Mouse (Mus musculus): ENCODE results near the gene Klhl2. TPM values are rescaled to one million over a fixed set of nuclear protein-coding genes. Genes with fewer than 3 reads are reported as not detected.

Klhl2 gene
- polyA plus RNA-seq, 1 experiment = 12.0 TPM

DNA sequence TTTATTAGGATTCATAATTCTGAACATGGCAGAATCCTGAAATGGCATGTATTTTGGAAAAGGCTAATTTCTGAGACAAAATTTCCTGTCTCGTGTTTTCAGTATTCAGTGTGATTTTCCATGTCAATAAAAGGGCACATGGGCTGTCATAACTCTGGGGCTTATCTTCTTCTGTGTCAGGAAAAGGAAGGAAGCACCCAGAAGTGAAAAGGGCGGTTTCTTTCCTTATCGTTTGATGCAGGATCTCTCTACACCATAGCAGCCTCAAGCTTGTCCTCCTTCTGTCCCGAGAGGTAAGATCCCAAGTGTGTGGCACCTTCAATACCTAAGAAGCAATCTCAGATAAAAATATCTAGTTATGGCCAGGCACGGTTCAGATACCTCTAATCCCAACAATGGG, 65.6 kb downstream of the Klhl2 start:
- Histone ChIP-seq H3K4me1 (ENCODE audit: control insufficient read depth, insufficient read depth, low read length) (peaks cover 13% of the 10 kb centered on the region), H3K27ac (ENCODE audit: insufficient read depth, low read depth, low read length) (no peak overlapping the region), H3K4me3 (ENCODE audit: insufficient read depth, low read length) (no peak overlapping the region)
- TF ChIP-seq CTCF (IDR thresholded peaks at IDR 0.05; ENCODE audit: low read depth, low read length) (no peak), POLR2A (IDR thresholded peaks at IDR 0.05; ENCODE audit: borderline replicate concordance, low read depth, low read length) (no peak)

GRCm38 (mm10) chr8:64781947-64782346, 67.9 kb downstream of the Klhl2 start:
- H3K27ac ChIP-seq (ENCODE audit: insufficient read depth, low read depth, low read length) = no peak overlapping the region
- peaks cover 6% of the 10 kb centered on the region; the same call in 1 of the 2 replicates for H3K4me1 ChIP-seq (ENCODE audit: control insufficient read depth, insufficient read depth, low read length)
- TF ChIP-seq CTCF (IDR thresholded peaks at IDR 0.05; ENCODE audit: low read depth, low read length) (no peak), POLR2A (IDR thresholded peaks at IDR 0.05; ENCODE audit: borderline replicate concordance, low read depth, low read length) (no peak)
- no peak overlapping the region for H3K4me3 ChIP-seq (ENCODE audit: insufficient read depth, low read length)

GRCm38 (mm10) chr8:64777925-64778324, 71.9 kb downstream of the Klhl2 start:
- TF ChIP-seq POLR2A (IDR thresholded peaks at IDR 0.05; ENCODE audit: borderline replicate concordance, low read depth, low read length) (no peak), CTCF (IDR thresholded peaks at IDR 0.05; ENCODE audit: low read depth, low read length) (no peak)
- H3K4me3 ChIP-seq (ENCODE audit: insufficient read depth, low read length) = no peak overlapping the region
- no peak overlapping the region for H3K27ac ChIP-seq (ENCODE audit: insufficient read depth, low read depth, low read length)
- peaks cover 3% of the 10 kb centered on the region; the same call in 1 of the 2 replicates for H3K4me1 ChIP-seq (ENCODE audit: control insufficient read depth, insufficient read depth, low read length)

DNA sequence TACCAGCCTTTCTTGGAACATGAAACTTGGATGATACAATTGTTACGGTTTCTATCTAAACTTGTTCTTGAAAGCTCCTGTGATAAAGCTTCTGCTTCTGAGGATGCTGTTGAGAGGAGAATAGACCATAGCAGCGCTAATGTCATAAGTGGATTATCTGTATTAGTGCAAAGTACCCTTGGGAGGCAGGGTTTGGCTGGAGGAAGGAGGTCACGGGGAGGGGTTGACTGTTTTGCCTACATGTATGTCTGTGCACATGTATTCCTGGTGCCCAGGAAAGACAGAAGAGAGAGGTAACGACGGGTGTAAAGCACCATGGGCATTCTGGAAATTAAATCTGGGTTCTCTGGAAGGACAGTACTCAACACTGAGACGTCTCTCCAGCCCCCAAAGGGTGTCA, 75.7 kb downstream of the Klhl2 start:
- H3K27ac ChIP-seq (ENCODE audit: insufficient read depth, low read depth, low read length) = no peak overlapping the region
- TF ChIP-seq POLR2A (IDR thresholded peaks at IDR 0.05; ENCODE audit: borderline replicate concordance, low read depth, low read length) = no peak
- TF ChIP-seq CTCF (IDR thresholded peaks at IDR 0.05; ENCODE audit: low read depth, low read length) = no peak
- no peaks in the 10 kb centered on the region for H3K4me1 ChIP-seq (ENCODE audit: control insufficient read depth, insufficient read depth, low read length)
- H3K4me3 ChIP-seq (ENCODE audit: insufficient read depth, low read length) = no peak overlapping the region

GRCm38 (mm10) chr8:64770814-64771213, 79.0 kb downstream of the Klhl2 start:
- TF ChIP-seq CTCF (IDR thresholded peaks at IDR 0.05; ENCODE audit: low read depth, low read length) (no peak), POLR2A (IDR thresholded peaks at IDR 0.05; ENCODE audit: borderline replicate concordance, low read depth, low read length) (no peak)
- H3K4me1 ChIP-seq (ENCODE audit: control insufficient read depth, insufficient read depth, low read length) = no peaks in the 10 kb centered on the region
- no peak overlapping the region for H3K4me3 ChIP-seq (ENCODE audit: insufficient read depth, low read length)
- no peak overlapping the region for H3K27ac ChIP-seq (ENCODE audit: insufficient read depth, low read depth, low read length)

- H3K27ac ChIP-seq (ENCODE audit: insufficient read depth, low read depth, low read length) = no peak overlapping the region
- TF ChIP-seq POLR2A (IDR thresholded peaks at IDR 0.05; ENCODE audit: borderline replicate concordance, low read depth, low read length) (no peak), CTCF (IDR thresholded peaks at IDR 0.05; ENCODE audit: low read depth, low read length) (no peak)
- no peak overlapping the region for H3K4me3 ChIP-seq (ENCODE audit: insufficient read depth, low read length)
- H3K4me1 ChIP-seq (ENCODE audit: control insufficient read depth, insufficient read depth, low read length) = no peaks in the 10 kb centered on the region
Observed at GRCm38 (mm10) chr8:64769586-64769985, 80.2 kb downstream of the Klhl2 start.

GRCm38 (mm10) chr8:64768645-64769044, 81.2 kb downstream of the Klhl2 start:
- H3K27ac ChIP-seq (ENCODE audit: insufficient read depth, low read depth, low read length) = no peak overlapping the region
- H3K4me1 ChIP-seq (ENCODE audit: control insufficient read depth, insufficient read depth, low read length) = peaks cover 4% of the 10 kb centered on the region; the same call in 1 of the 2 replicates
- TF ChIP-seq POLR2A (IDR thresholded peaks at IDR 0.05; ENCODE audit: borderline replicate concordance, low read depth, low read length) (no peak), CTCF (IDR thresholded peaks at IDR 0.05; ENCODE audit: low read depth, low read length) (no peak)
- H3K4me3 ChIP-seq (ENCODE audit: insufficient read depth, low read length) = no peak overlapping the region

- Histone ChIP-seq H3K4me1 (ENCODE audit: control insufficient read depth, insufficient read depth, low read length) (peaks cover 4% of the 10 kb centered on the region; the same call in 1 of the 2 replicates), H3K4me3 (ENCODE audit: insufficient read depth, low read length) (no peak overlapping the region), H3K27ac (ENCODE audit: insufficient read depth, low read depth, low read length) (no peak overlapping the region)
- TF ChIP-seq CTCF (IDR thresholded peaks at IDR 0.05; ENCODE audit: low read depth, low read length) (no peak), POLR2A (IDR thresholded peaks at IDR 0.05; ENCODE audit: borderline replicate concordance, low read depth, low read length) (no peak)
Observed at GRCm38 (mm10) chr8:64767047-64767446, 82.8 kb downstream of the Klhl2 start.

GRCm38 (mm10) chr8:64764075-64764474, 85.7 kb downstream of the Klhl2 start:
- Histone ChIP-seq H3K4me3 (ENCODE audit: insufficient read depth, low read length) (no peak overlapping the region), H3K4me1 (ENCODE audit: control insufficient read depth, insufficient read depth, low read length) (peaks cover 4% of the 10 kb centered on the region; the same call in 1 of the 2 replicates), H3K27ac (ENCODE audit: insufficient read depth, low read depth, low read length) (no peak overlapping the region)
- no peak for TF ChIP-seq CTCF (IDR thresholded peaks at IDR 0.05; ENCODE audit: low read depth, low read length)
- no peak for TF ChIP-seq POLR2A (IDR thresholded peaks at IDR 0.05; ENCODE audit: borderline replicate concordance, low read depth, low read length)

- Histone ChIP-seq H3K27ac (ENCODE audit: insufficient read depth, low read depth, low read length) (no peak overlapping the region), H3K4me3 (ENCODE audit: insufficient read depth, low read length) (no peak overlapping the region), H3K4me1 (ENCODE audit: control insufficient read depth, insufficient read depth, low read length) (peaks cover 4% of the 10 kb centered on the region; the same call in 1 of the 2 replicates)
- no peak for TF ChIP-seq POLR2A (IDR thresholded peaks at IDR 0.05; ENCODE audit: borderline replicate concordance, low read depth, low read length)
- no peak for TF ChIP-seq CTCF (IDR thresholded peaks at IDR 0.05; ENCODE audit: low read depth, low read length)
Observed at GRCm38 (mm10) chr8:64762751-64763150, 87.1 kb downstream of the Klhl2 start.

- Histone ChIP-seq H3K27ac (ENCODE audit: insufficient read depth, low read depth, low read length) (no peak overlapping the region), H3K4me3 (ENCODE audit: insufficient read depth, low read length) (no peak overlapping the region), H3K4me1 (ENCODE audit: control insufficient read depth, insufficient read depth, low read length) (peaks cover 4% of the 10 kb centered on the region; the same call in 1 of the 2 replicates)
- TF ChIP-seq POLR2A (IDR thresholded peaks at IDR 0.05; ENCODE audit: borderline replicate concordance, low read depth, low read length) (no peak), CTCF (IDR thresholded peaks at IDR 0.05; ENCODE audit: low read depth, low read length) (no peak)
Observed at GRCm38 (mm10) chr8:64761430-64761829, 88.4 kb downstream of the Klhl2 start.

Data from bone marrow macrophage, adult 2 months (primary cell).